Mouse (Mus musculus) heart, embryonic 12.5 days (tissue): Measurements from ENCODE around the gene Galnt9. TPM values are rescaled to one million over a fixed set of nuclear protein-coding genes. Genes with fewer than 3 reads are reported as not detected.

Experiments
- ATAC-seq: fragments of 200-750 bp; cut with Nextera tagmentation; 2 replicates; pipeline ENCODE4 v1.8.0; 2017; ENCODE audit warnings: moderate TSS enrichment, moderate library complexity; ENCODE audit not compliant: insufficient number of reproducible peaks, low FRiP score
- H3K27ac ChIP-seq: fragments of 300-500 bp; sonication (generic); 2 replicates; pipeline ENCODE4 v1.5.1; 2016; ENCODE audit warnings: mild to moderate bottlenecking, moderate library complexity; ENCODE audit not compliant: poor library complexity, severe bottlenecking
- H3K27me3 ChIP-seq: fragments of 300-500 bp; sonication (generic); replicated peaks from 2 replicates; pipeline ENCODE4 v1.6.1; 2016; ENCODE audit warnings: mild to moderate bottlenecking, moderate library complexity
- H3K36me3 ChIP-seq: fragments of 300-500 bp; sonication (generic); 2 replicates; pipeline ENCODE4 v1.6.1; 2016; ENCODE audit warnings: mild to moderate bottlenecking, moderate library complexity
- H3K4me1 ChIP-seq: fragments of 300-500 bp; sonication (generic); replicated peaks from 2 replicates; pipeline ENCODE4 v1.6.1; 2016; ENCODE audit warnings: mild to moderate bottlenecking
- H3K4me2 ChIP-seq: fragments of 300-500 bp; sonication (generic); 2 replicates; pipeline ENCODE4 v1.6.1; 2016; ENCODE audit warnings: mild to moderate bottlenecking, moderate library complexity
- H3K4me3 ChIP-seq: fragments of 300-500 bp; sonication (generic); 2 replicates; pipeline ENCODE4 v1.5.1; 2016; ENCODE audit warnings: mild to moderate bottlenecking
- H3K9ac ChIP-seq: fragments of 300-500 bp; sonication (generic); 2 replicates; pipeline ENCODE4 v1.6.1; 2016; ENCODE audit warnings: mild to moderate bottlenecking, moderate library complexity
- H3K9me3 ChIP-seq: fragments of 300-500 bp; sonication (generic); replicated peaks from 2 replicates; pipeline ENCODE4 v1.6.1; 2016; ENCODE audit warnings: mild to moderate bottlenecking, moderate library complexity
- WGBS: fragments of 180-500 bp; shearing (Covaris S2); methylation state at CpG from one replicate; pipeline ENCODE4 v1.1.7; 2016; 5-methylcytosine and 5-hydroxymethylcytosine counted together
- polyA plus RNA-seq: library from polyadenylated mRNA; unstranded; fragments of >200 nt; fragmentation: Nextera tagmentation; extraction: Ambion mirVana; gene quantifications from 2 replicates; pipeline ENCODE4 v1.2.1, GENCODE M21; 2016

The Galnt9 gene
- polyA plus RNA-seq, 1 experiment from 2014 or later = not detected

GRCm38 (mm10) chr5:110535964-110536363 lies 8.2 kb upstream of the Galnt9 start:
- Histone ChIP-seq H3K9me3 (0 out of 2 replicates have a peak, but pooled peaks cover 3% of the 10 kb centered on the region), H3K4me3 (no peak overlapping the region), H3K27me3 (peaks cover 18% of the 10 kb centered on the region; the same call in 1 of the 2 replicates), H3K27ac (no peak overlapping the region), H3K4me1 (no peaks in the 10 kb centered on the region), H3K4me2 (no peak overlapping the region), H3K36me3 (no peaks in the 10 kb centered on the region), H3K9ac (no peak overlapping the region)
- 84% methylated on average over 8 of the region's 8 CpGs for WGBS
- ATAC-seq = no peak

- ATAC-seq = no peak
- Histone ChIP-seq H3K27ac (no peak overlapping the region), H3K4me3 (no peak overlapping the region), H3K4me1 (peaks cover 4% of the 10 kb centered on the region), H3K9ac (no peak overlapping the region), H3K36me3 (no peaks in the 10 kb centered on the region), H3K4me2 (no peak overlapping the region), H3K27me3 (peaks cover 65% of the 10 kb centered on the region), H3K9me3 (no peaks in the 10 kb centered on the region)
- WGBS = 63% methylated on average over 2 of the region's 2 CpGs
Measured at GRCm38 (mm10) chr5:110540947-110541346, 3.2 kb upstream of the Galnt9 start.

- Histone ChIP-seq H3K27ac (no peak overlapping the region), H3K27me3 (peaks cover 70% of the 10 kb centered on the region), H3K36me3 (no peaks in the 10 kb centered on the region), H3K4me3 (no peak overlapping the region), H3K4me2 (no peak overlapping the region), H3K9ac (no peak overlapping the region), H3K4me1 (peaks cover 4% of the 10 kb centered on the region), H3K9me3 (no peaks in the 10 kb centered on the region)
- 66% methylated on average over 6 of the region's 6 CpGs for WGBS
- ATAC-seq = no peak
Measured at GRCm38 (mm10) chr5:110541456-110541855, 2.7 kb upstream of the Galnt9 start.

GRCm38 (mm10) chr5:110544691-110545069 lies 525 bp downstream of the Galnt9 start:
- Histone ChIP-seq H3K27ac (no peak overlapping the region), H3K27me3 (peaks cover 92% of the 10 kb centered on the region), H3K4me1 (peaks cover 4% of the 10 kb centered on the region), H3K9ac (no peak overlapping the region), H3K4me3 (peak overlapping the region; percentile 44), H3K4me2 (peak overlapping the region; percentile 73), H3K9me3 (no peaks in the 10 kb centered on the region), H3K36me3 (no peaks in the 10 kb centered on the region)
- 4% methylated on average over 24 of the region's 24 CpGs for WGBS
- ATAC-seq = no peak

GRCm38 (mm10) chr5:110545311-110545710 lies 1.2 kb downstream of the Galnt9 start:
- Histone ChIP-seq H3K4me3 (no peak overlapping the region), H3K4me1 (peaks cover 4% of the 10 kb centered on the region), H3K9me3 (no peaks in the 10 kb centered on the region), H3K4me2 (no peak overlapping the region), H3K27ac (no peak overlapping the region), H3K9ac (no peak overlapping the region), H3K36me3 (no peaks in the 10 kb centered on the region), H3K27me3 (peaks cover 94% of the 10 kb centered on the region)
- ATAC-seq = no peak
- 69% methylated on average over 7 of the region's 7 CpGs for whole genome bisulfite sequencing

- no peak overlapping the region for H3K4me2 ChIP-seq
- no peaks in the 10 kb centered on the region for H3K9me3 ChIP-seq
- no peak overlapping the region for H3K9ac ChIP-seq
- no peak overlapping the region for H3K27ac ChIP-seq
- WGBS = 71% methylated on average over 11 of the region's 11 CpGs
- no peak overlapping the region for H3K4me3 ChIP-seq
- H3K4me1 ChIP-seq = peaks cover 4% of the 10 kb centered on the region
- H3K36me3 ChIP-seq = no peaks in the 10 kb centered on the region
- peaks cover 92% of the 10 kb centered on the region for H3K27me3 ChIP-seq
- ATAC-seq = no peak
Measured at GRCm38 (mm10) chr5:110546136-110546535, 2.0 kb downstream of the Galnt9 start.

GRCm38 (mm10) chr5:110546726-110547406 lies 2.7 kb downstream of the Galnt9 start:
- peaks cover 4% of the 10 kb centered on the region for H3K4me1 ChIP-seq
- peaks cover 90% of the 10 kb centered on the region for H3K27me3 ChIP-seq
- H3K9me3 ChIP-seq = no peaks in the 10 kb centered on the region
- H3K36me3 ChIP-seq = no peaks in the 10 kb centered on the region
- H3K4me2 ChIP-seq = no peak overlapping the region
- 57% methylated on average over 5 of the region's 5 CpGs for WGBS
- H3K4me3 ChIP-seq = no peak overlapping the region
- H3K9ac ChIP-seq = no peak overlapping the region
- ATAC-seq = no peak
- no peak overlapping the region for H3K27ac ChIP-seq

GRCm38 (mm10) chr5:110548446-110548845 lies 4.3 kb downstream of the Galnt9 start:
- H3K27ac ChIP-seq = no peak overlapping the region
- 35% methylated on average over 7 of the region's 7 CpGs for WGBS
- no peaks in the 10 kb centered on the region for H3K9me3 ChIP-seq

GRCm38 (mm10) chr5:110550189-110550588 lies 6.0 kb downstream of the Galnt9 start:
- no peaks in the 10 kb centered on the region for H3K9me3 ChIP-seq
- no peak for ATAC-seq
- WGBS = 48% methylated on average over 2 of the region's 2 CpGs
- H3K4me2 ChIP-seq = no peak overlapping the region
- H3K27me3 ChIP-seq = peaks cover 57% of the 10 kb centered on the region
- H3K9ac ChIP-seq = no peak overlapping the region
- no peaks in the 10 kb centered on the region for H3K36me3 ChIP-seq
- no peaks in the 10 kb centered on the region for H3K4me1 ChIP-seq
- H3K27ac ChIP-seq = no peak overlapping the region
- H3K4me3 ChIP-seq = no peak overlapping the region

More at GRCm38 (mm10) chr5:110548446-110548845, 4.3 kb downstream of the Galnt9 start:
- no peaks in the 10 kb centered on the region for H3K36me3 ChIP-seq
- no peak overlapping the region for H3K4me3 ChIP-seq
- H3K9ac ChIP-seq = no peak overlapping the region
- peaks cover 4% of the 10 kb centered on the region for H3K4me1 ChIP-seq
- H3K27me3 ChIP-seq = peaks cover 75% of the 10 kb centered on the region
- H3K4me2 ChIP-seq = no peak overlapping the region
- no peak for ATAC-seq

- WGBS = 12% methylated on average over 4 of the region's 4 CpGs
- H3K36me3 ChIP-seq = no peaks in the 10 kb centered on the region
- H3K9me3 ChIP-seq = no peaks in the 10 kb centered on the region
- H3K4me3 ChIP-seq = no peak overlapping the region
- H3K4me1 ChIP-seq = no peaks in the 10 kb centered on the region
- H3K9ac ChIP-seq = no peak overlapping the region
- peaks cover 51% of the 10 kb centered on the region for H3K27me3 ChIP-seq
- no peak overlapping the region for H3K4me2 ChIP-seq
- no peak overlapping the region for H3K27ac ChIP-seq
- no peak for ATAC-seq
Measured at GRCm38 (mm10) chr5:110550841-110551240, 6.7 kb downstream of the Galnt9 start.

GRCm38 (mm10) chr5:110552005-110552404 lies 7.8 kb downstream of the Galnt9 start:
- Histone ChIP-seq H3K27ac (no peak overlapping the region), H3K9ac (no peak overlapping the region), H3K9me3 (no peaks in the 10 kb centered on the region), H3K27me3 (peaks cover 39% of the 10 kb centered on the region), H3K4me2 (no peak overlapping the region), H3K4me1 (no peaks in the 10 kb centered on the region), H3K36me3 (no peaks in the 10 kb centered on the region), H3K4me3 (no peak overlapping the region)
- 66% methylated on average over 3 of the region's 3 CpGs for WGBS
- ATAC-seq = no peak

- Histone ChIP-seq H3K4me1 (no peaks in the 10 kb centered on the region), H3K36me3 (no peaks in the 10 kb centered on the region), H3K4me2 (no peak overlapping the region), H3K27me3 (peaks cover 26% of the 10 kb centered on the region), H3K4me3 (no peak overlapping the region), H3K9me3 (no peaks in the 10 kb centered on the region), H3K27ac (no peak overlapping the region), H3K9ac (no peak overlapping the region)
- WGBS = 64% methylated on average over 4 of the region's 4 CpGs
- no peak for ATAC-seq
Measured at GRCm38 (mm10) chr5:110553315-110553714, 9.2 kb downstream of the Galnt9 start.
